Mouse (Mus musculus) lung, postnatal 0 days (tissue): ENCODE results near the gene Gm29609.

Experiments used
- CTCF ChIP-seq: IDR thresholded peaks from 2 replicates; pipeline ENCODE4 v1.5.1; 2016; ENCODE audit warnings: antibody characterized with exemption, mild to moderate bottlenecking
- EP300 ChIP-seq: IDR thresholded peaks from 2 replicates; pipeline ENCODE4 v1.6.1; 2016; ENCODE audit warnings: antibody characterized with exemption, mild to moderate bottlenecking, control low read depth

DNA sequence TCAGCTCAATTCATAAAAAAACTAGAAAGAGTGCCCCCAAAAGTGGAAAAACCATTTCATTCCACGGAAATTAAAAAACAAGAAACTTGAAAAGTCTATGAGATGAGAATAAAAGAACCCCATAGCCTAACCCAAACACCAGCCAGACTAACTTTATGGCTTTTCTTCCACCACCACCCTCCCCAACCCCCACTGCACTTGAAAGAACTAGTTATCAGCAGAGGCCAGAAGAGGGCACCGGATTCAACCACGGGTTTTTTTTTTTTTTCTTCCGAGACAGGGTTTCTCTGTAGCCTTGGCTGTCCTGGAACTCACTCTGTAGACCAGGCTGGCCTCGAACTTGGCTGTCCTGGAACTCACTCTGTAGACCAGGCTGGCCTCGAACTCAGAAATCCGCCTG is 38.6 kb upstream of the Gm29609 start:
- no peak for TF ChIP-seq EP300
- TF ChIP-seq CTCF = peak; percentile 17
